Mouse (Mus musculus) adrenal gland, postnatal 0 days (tissue): ENCODE data around the gene Smim11. TPM values are rescaled to one million over a fixed set of nuclear protein-coding genes. Genes with fewer than 3 reads are reported as not detected.

Source experiments
- polyA plus RNA-seq: library from polyadenylated mRNA; unstranded; fragments of >200 nt; fragmentation: Nextera tagmentation; extraction: Ambion mirVana; gene quantifications from 2 replicates; pipeline ENCODE4 v1.2.1, GENCODE M21; 2015

Gene Smim11
- 184 and 191 TPM in 2 replicates for polyA plus RNA-seq

DNA sequence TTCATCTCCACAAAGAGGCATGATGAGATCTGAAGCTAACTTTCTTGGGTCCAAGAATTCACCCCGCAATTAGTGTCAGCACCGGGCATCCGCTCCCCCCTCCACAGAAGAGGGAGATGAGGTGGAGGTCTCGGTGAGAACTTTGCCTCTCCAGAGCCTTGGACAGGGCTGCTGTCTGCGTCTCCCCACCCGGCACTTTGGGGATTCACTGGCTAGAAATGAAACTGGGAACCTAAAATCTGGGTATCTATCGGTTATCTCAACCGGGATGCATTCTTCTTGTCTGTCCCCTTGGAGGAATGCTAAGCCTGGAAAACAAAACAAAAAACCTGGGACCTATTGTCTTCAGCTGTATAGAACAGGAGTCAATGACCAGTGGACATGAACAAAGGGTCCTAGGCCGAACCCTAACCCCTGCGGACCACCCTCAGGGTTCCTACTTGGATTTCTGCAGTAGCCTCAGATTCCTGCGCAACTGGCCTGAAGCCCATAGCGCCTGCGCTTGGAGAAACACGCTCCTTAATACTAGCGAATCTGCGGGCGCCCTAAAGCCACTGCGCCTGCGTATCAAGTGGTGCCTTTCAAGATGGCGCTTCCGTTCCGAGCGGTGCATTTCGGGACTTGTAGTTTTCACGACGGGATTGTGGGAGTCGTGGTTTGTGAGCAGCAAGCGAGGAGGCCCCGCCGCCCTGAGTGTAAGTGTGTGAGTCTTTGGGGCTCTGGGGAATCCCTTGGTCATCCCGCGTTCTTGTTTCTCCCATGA, at the start of gene Smim11:
Gene Smim11 (plus strand): TSS at position 638 of the 763 bp plus-strand sequence.

DNA sequence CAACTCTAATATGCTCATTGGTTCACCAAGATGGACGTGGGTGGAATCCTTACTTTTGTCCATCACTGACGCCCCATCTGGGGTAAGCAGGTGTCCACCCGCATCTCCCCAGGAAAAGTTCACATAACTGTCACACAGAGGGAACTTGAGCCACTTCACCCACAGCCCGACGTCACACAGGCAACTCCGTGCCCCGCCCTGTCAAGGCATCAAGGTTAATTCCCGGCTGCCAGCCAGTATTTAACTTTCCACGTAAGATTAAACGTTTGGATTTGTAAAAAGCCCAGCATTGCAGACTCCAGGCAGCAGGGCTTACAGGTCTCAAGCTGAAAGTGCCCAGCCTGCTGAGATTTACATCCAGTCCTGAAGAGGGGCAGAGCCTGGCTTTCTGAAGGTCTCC, 9.0 kb upstream of the Smim11 start, which contains the start of gene Kcne2:
Gene Kcne2 (plus strand): TSS at position 289 of the 400 bp plus-strand sequence.

DNA sequence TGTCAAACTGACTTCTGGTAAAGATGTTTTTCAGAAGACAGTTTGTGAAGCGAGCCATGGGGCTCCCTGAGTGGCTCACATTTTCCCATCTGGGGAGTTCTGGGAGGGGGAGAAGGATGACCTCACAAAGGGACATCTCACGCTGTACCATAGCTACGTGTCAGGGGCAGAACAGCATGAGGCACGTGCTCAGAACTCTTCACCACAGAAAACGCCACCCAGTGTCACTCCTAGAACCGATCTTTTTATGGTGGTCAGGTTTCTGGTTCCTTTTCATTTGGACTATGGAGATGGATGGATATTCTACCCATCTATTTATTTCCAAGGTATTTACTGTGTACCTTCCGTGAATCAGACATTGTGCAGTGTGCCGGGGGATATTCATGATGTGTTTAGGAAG, 20.3 kb downstream of the Smim11 start, which contains the start of gene Fam243:
Gene Fam243 (minus strand): TSS at position 101 of the 400 bp plus-strand sequence.

DNA sequence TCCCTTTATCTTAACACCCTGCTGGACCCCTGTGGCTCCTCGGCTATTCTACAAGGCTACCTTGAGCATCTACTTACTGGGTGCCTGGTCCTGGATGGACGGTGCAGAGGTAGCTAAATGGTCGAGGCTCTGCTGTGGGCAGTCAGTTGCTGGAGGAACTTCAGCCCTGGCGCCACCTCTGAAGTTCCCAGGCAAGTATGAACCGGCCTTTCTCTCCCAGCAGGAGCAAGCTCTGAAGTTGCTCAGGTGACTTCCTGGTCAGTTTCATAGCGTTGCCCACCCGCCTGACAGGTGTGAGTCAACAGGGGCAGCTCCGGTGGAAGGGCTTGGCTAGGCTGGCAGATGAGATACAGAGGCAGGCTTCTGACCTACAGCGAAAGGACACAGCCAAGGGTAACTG, 58.1 kb downstream of the Smim11 start, which contains the start of gene Kcne1:
Gene Kcne1 (minus strand): TSS at position 240 of the 400 bp plus-strand sequence.

Other genes with a start within 250 kb of the Smim11 start
- gene Mrps6, start 243.0 kb upstream of the Smim11 start, polyA plus RNA-seq: 145 and 147 TPM in 2 replicates
- not detected in 2 replicates for gene Gm49711, start 243.0 kb upstream of the Smim11 start, polyA plus RNA-seq
- gene Slc5a3, start 243.0 kb upstream of the Smim11 start, polyA plus RNA-seq: 3.3 and 4.1 TPM in 2 replicates
- gene Kcne2, start 8.9 kb upstream of the Smim11 start, polyA plus RNA-seq: not detected in 2 replicates
- gene Fam243, start 20.2 kb downstream of the Smim11 start, polyA plus RNA-seq: not detected in 2 replicates
- gene Kcne1, start 58.2 kb downstream of the Smim11 start, polyA plus RNA-seq: 0.80 and 1.7 TPM in 2 replicates
- gene Rcan1, start 169.6 kb downstream of the Smim11 start, polyA plus RNA-seq: 18.9 and 23.6 TPM in 2 replicates
- gene Clic6, start 184.4 kb downstream of the Smim11 start, polyA plus RNA-seq: 0.77 and 0.84 TPM in 2 replicates